Mouse (Mus musculus): Measurements from ENCODE around the gene Ctbp2. TPM values are rescaled to one million over a fixed set of nuclear protein-coding genes. Genes with fewer than 3 reads are reported as not detected.

Gene Ctbp2
- total RNA-seq, 2 experiments from 2014 or later, result 24.8 to 36.1 TPM

- intact Hi-C loops (cut with DNase I), result no loop called here
- DNase-seq (ENCODE audit: low spot score), result no peak
These were observed 108.6 kb downstream of the Ctbp2 start for GRCm38 (mm10) chr7:133015416-133016070.

- intact Hi-C loops (cut with DNase I), result no loop called here
- no peak for DNase-seq (ENCODE audit: low spot score)
These were observed 109.5 kb downstream of the Ctbp2 start for GRCm38 (mm10) chr7:133014631-133015030.

DNA sequence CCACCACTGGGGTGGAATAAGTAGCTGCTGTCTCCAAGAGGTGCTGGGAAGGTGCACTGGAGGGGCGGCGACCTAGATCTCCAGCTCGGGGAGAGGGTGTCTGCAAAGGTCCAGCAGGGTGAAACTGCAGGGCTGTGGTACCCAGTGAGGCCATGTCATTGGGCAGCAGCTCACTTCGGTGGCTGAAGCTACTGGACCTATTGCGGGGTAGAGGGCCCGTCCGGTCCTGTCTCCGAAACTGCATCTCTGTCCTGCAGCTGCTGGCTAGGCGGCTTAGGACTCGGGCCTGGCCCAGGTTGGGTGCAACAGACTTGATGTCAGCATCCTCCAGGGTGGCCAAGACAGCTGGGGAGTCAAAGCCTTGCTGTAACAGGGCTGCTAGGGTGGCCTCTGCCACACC is 110.2 kb downstream of the Ctbp2 start:
- DNase-seq (ENCODE audit: low spot score), result no peak
- intact Hi-C loops (cut with DNase I), result no loop called here

DNA sequence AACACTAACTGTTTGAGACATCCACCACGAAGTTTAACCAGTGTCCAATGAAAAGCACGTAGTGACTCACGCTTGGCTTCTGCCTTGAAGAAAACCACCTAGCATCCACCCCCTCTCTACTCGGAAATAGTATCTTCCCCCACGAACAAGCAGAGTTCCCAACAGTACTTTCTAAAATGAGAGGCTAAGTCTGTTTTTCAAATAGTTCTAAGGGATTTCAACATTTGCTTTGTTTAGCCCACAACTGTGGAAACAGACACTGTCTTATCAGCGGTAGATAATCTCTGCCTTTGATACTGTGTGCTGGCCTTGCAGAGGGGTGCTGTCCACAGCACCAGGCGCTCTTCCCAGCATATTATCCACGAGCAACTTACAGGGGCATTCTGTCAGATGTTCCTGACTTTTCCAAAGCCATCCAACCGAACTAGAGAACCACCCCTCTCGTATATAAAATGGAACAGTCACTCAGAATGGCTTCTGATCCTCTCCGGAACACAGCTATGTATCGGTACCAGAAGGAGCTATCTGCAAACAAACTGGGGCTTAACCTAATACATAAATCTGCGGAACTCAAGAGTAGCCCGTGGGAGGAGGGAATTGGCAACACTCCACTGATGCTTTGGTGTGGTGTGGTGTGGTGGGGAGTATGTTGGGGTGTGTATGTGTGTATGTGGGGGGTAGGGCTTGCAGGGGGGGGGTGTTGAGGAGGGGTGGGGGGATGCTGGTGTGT is 111.4 kb downstream of the Ctbp2 start:
- DNase-seq (ENCODE audit: low spot score), result no peak
- intact Hi-C loops (cut with DNase I), result no loop called here

DNA sequence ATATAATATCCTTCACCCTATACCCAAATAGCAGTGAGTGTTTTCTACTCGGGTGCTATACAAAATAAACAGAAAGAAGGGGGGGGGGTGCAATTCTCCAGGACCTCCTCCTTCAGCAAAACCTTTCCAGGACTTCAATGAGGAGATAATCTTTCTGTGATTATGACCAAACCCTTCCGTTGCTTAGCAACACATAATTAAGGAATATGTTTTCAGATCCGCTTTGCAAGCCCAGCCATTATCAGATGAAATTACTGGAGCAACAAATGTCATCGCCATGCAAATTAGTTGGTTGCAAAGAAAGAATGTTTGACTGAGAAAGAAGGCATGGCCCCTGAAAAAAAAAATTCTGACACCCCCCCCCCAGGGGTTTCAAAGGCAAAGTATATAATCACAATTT is 112.5 kb downstream of the Ctbp2 start:
- no peak for DNase-seq (ENCODE audit: low spot score)
- intact Hi-C loops (cut with DNase I), result no loop called here

- intact Hi-C loops (cut with DNase I), result no loop called here
- DNase-seq (ENCODE audit: low spot score), result no peak
These were observed 113.0 kb downstream of the Ctbp2 start for GRCm38 (mm10) chr7:133011191-133011590.

- DNase-seq (ENCODE audit: low spot score), result no peak
- intact Hi-C loops (cut with DNase I), result no loop called here
These were observed 113.7 kb downstream of the Ctbp2 start for GRCm38 (mm10) chr7:133010477-133010876.

DNA sequence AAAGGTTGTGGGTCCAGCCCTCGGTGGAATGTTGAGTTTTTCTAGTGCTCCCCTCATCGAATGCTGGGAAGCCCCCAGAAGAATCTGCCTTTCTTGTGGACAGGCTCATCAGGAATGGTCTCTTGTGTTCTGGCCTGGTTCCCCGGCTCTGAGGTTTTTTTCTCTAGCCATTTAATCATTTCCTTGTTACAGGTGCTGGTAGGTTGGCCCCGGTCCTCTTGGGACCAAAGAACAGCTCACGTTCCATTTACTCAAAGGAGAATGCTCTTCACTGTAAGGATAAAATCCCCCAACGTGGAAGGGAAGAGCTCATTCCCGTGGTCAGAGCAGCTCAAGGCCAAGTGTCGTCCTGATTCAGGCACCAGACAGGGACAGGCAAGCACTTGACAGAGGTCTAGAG is 114.5 kb downstream of the Ctbp2 start:
- no peak for DNase-seq (ENCODE audit: low spot score)
- intact Hi-C loops (cut with DNase I), result no loop called here

DNA sequence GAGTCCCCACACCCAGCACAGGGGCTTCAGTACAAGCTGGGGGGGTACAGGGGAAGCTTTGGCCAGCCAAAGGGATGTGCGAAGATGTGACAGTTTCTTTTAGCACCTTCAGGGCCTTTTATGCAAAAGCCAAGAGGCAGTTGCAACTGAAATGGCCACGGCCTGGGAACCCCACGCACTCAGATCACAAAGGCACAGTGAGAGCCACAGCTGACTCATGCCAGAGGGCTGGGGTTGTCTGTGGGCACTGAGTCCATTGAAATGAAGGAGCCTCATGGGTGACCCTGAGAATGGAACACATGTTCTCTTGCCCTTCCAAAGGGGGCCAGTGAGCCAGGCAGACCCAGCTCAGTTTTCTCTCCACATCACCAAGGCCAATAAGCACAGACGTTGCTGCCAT is 115.5 kb downstream of the Ctbp2 start:
- no peak for DNase-seq (ENCODE audit: low spot score)
- intact Hi-C loops (cut with DNase I), result no loop called here

DNA sequence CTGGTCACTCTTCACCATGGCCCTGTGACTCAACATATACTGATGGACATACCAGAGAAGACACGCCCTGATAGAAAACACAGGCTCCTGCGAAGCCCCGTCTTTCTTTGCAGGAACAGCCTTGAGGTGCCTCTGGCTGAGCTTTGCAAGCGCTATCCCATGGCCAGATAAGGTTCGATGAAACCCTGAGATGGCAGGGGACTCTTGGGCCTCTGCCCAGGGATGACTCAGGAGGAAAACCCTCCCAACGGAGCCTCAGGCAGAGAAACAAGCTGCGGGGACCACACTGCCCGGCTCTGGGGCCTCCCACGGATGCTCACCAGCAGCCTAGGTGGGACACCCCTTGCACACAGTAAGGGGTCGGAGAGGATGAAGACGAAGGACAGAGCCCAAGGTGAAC is 116.8 kb downstream of the Ctbp2 start:
- intact Hi-C loops (cut with DNase I), result no loop called here
- DNase-seq (ENCODE audit: low spot score), result no peak

- intact Hi-C loops (cut with DNase I), result no loop called here
- no peak for DNase-seq (ENCODE audit: low spot score)
These were observed 118.4 kb downstream of the Ctbp2 start for GRCm38 (mm10) chr7:133005772-133006171.

DNA sequence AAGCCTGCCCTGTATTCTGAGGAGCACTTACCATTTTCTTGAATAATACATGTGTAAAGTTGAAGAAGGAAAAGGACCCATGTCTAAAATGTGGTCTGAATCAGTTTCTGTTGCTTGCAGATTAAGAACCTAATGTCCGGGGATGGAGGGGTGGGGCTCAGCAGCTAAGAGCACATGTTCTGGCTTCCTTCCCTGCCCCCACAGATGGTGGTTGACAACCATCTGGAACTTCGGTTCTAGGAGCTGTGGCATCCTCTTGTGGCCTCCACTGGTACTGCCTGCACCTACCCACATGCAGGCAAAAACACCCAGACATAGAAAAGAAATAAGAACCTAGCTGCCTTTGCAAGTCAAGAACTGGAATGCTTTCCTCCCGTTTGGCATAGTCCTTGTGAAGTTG is 120.7 kb downstream of the Ctbp2 start:
- DNase-seq (ENCODE audit: low spot score), result peak; percentile 68
- intact Hi-C loops (cut with DNase I), result loop anchor here (5.0 kb wide), 1 partner anchor 71 kb away; the partner anchor contains the start of gene Zranb1

DNA sequence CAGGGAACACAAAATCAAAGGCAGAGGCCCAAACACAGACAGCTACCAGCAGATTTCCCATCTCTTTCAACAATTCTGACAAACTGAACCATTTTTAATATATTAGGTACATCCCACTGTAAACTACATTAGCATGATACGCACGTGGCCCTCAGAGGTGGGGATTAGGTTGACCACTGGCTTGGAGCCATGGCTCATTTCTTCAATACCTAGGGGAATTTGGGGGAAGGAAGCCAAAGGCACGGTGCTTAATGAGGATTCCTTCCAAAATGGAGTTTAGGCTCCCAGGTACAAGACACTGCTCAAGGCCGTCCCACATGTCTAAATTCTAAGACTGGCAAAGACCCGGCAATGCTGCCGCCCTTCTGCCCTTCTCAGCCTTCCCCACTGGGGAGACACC is 121.9 kb downstream of the Ctbp2 start:
- intact Hi-C loops (cut with DNase I), result loop anchor here (5.0 kb wide), 1 partner anchor 70 kb away; the partner anchor contains the start of gene Zranb1
- no peak for DNase-seq (ENCODE audit: low spot score)

GRCm38 (mm10) chr7:133001388-133001787 is 122.8 kb downstream of the Ctbp2 start:
- DNase-seq (ENCODE audit: low spot score), result no peak
- intact Hi-C loops (cut with DNase I), result loop anchor here (2.0 to 5.0 kb wide), 2 partner anchors 69 to 345 kb away; partner anchors contain the start of gene Zranb1

DNA sequence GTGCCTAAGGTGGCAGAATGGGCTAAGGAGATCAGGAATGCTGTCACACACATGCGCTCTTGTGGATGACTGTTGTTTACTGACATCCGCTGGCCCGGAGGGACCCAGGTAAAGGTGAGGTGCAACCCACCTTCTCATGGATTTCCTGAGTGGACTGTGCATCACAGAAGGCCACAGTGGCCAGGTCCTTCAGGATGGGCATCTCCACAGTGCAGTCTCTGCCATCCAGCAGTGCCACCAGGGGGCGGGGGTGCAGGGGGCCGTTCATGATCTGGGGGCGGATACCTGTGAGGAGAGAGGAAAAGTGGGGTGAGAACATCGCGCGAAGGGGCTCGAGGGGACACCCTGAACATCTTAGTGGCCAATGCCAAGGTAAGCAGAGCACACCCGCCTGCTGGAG is 125.1 kb downstream of the Ctbp2 start:
- intact Hi-C loops (cut with DNase I), result loop anchor here (10.0 kb wide), 1 partner anchor 144 kb away; the partner anchor contains the start of genes Abraxas2 and Eef1akmt2
- no peak for DNase-seq (ENCODE audit: low spot score)

DNA sequence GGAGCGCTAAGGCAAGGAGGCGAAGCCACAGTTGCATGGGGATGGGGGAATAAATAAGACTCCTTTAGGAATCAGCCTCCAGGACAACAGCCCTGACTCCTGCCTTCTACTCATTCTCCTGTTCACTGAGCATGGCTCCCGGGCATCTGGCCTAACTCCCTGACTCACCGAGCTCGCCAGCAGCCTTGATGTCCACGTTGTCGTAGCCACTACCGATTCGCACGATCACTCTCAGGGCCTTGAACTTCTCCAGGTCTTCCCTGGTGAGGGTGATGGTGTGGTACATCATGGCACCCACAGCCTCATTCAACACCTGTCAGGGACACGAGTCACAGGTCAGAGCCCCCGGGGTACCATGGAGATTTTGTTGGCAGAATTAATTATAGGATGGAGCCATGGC is 125.5 kb downstream of the Ctbp2 start:
- intact Hi-C loops (cut with DNase I), result loop anchor here (10.0 kb wide), 1 partner anchor 144 kb away; the partner anchor contains the start of genes Abraxas2 and Eef1akmt2
- no peak for DNase-seq (ENCODE audit: low spot score)

GRCm38 (mm10) chr7:132996391-132996790 is 127.8 kb downstream of the Ctbp2 start:
- intact Hi-C loops (cut with DNase I), result loop anchor here (10.0 kb wide), 1 partner anchor 142 kb away; the partner anchor contains the start of genes Abraxas2 and Eef1akmt2
- no peak for DNase-seq (ENCODE audit: low spot score)

DNA sequence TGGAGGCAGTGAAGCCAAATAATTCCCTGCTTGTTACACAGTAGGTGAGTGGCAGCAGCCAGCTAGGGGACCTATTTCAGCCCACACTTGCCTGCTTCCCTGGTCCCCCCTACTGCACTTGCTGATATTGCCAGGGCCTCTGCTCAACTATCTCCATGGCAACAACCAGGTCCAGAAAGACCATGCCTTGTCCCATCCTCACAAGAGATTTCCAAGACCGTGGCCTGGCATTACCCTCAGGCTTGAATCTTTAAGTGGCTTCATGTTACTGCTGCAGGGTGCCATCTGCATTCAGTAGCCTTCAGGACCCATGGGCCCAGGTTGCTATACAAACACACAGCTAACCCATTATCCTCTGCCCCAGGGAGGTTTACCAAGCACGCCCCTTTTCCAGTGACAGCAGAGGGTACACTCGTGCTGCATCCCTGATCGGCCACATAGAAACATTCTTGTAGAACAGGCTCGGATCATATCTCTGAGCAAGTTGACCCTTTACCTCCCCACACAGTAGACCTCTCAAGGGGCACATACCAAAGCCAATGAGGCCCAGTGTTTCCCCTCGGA is 129.4 kb downstream of the Ctbp2 start:
- no peak for DNase-seq (ENCODE audit: low spot score)
- intact Hi-C loops (cut with DNase I), result loop anchor here (10.0 kb wide), 1 partner anchor 140 kb away; the partner anchor contains the start of genes Abraxas2 and Eef1akmt2

- intact Hi-C loops (cut with DNase I), result loop anchor here (10.0 kb wide), 1 partner anchor 139 kb away; the partner anchor contains the start of genes Abraxas2 and Eef1akmt2
These were observed 130.0 kb downstream of the Ctbp2 start for GRCm38 (mm10) chr7:132994120-132994519.

GRCm38 (mm10) chr7:132992967-132993615 is 131.1 kb downstream of the Ctbp2 start:
- no peak for DNase-seq (ENCODE audit: low spot score)
- intact Hi-C loops (cut with DNase I), result loop anchor here (10.0 kb wide), 1 partner anchor 138 kb away; the partner anchor contains the start of genes Abraxas2 and Eef1akmt2

More at GRCm38 (mm10) chr7:132994120-132994519, 130.0 kb downstream of the Ctbp2 start:
- no peak for DNase-seq (ENCODE audit: low spot score)

Measured in heart, postnatal 25 days (tissue).